Mouse (Mus musculus) left cerebral cortex, adult 11 months (tissue): ENCODE measurements at regions not wholly inside any gene's neighbourhood (a gene's known extent, or its start where the extent isn't known, plus 50 kb on each side); places are given as distances from the start of the nearest gene placed in this dataset.
A peak's percentile ranks its signal among the peaks of the same experiment; 100 is the strongest.
"Not testable (repeated sequence)": the region's sequence is repeated elsewhere in the genome, so short reads cannot be mapped to it uniquely, and the experiment has no call there.

Source experiments
- DNase-seq: peaks from one replicate; pipeline ENCODE4 v3.0.0; 2022; ENCODE audit warnings: low spot score

GRCm38 (mm10) chr8:89541231-89541630 lies 497.3 kb upstream of the Sall1 start:
- no peak for DNase-seq

GRCm38 (mm10) chr8:89534605-89535004 lies 490.6 kb upstream of the Sall1 start:
- no peak for DNase-seq

- no peak for DNase-seq
Measured at GRCm38 (mm10) chr8:89525041-89525440, 481.1 kb upstream of the Sall1 start.

GRCm38 (mm10) chr8:89523336-89523735 lies 479.4 kb upstream of the Sall1 start:
- no peak for DNase-seq

GRCm38 (mm10) chr8:89516602-89517001 lies 472.6 kb upstream of the Sall1 start:
- no peak for DNase-seq

- DNase-seq = peak; percentile 10
Measured at GRCm38 (mm10) chr8:89514270-89514669, 470.3 kb upstream of the Sall1 start.

GRCm38 (mm10) chr8:89507639-89508038 lies 463.7 kb upstream of the Sall1 start:
- DNase-seq = no peak

- DNase-seq = no peak
Measured at GRCm38 (mm10) chr8:89503545-89504234, 459.7 kb upstream of the Sall1 start.

- DNase-seq = no peak
Measured at GRCm38 (mm10) chr8:89503030-89503429, 459.1 kb upstream of the Sall1 start.

GRCm38 (mm10) chr8:89501756-89502155 lies 457.8 kb upstream of the Sall1 start:
- DNase-seq = no peak

- no peak for DNase-seq
Measured at GRCm38 (mm10) chr8:89499831-89500230, 455.9 kb upstream of the Sall1 start.

- no peak for DNase-seq
Measured at GRCm38 (mm10) chr8:89498088-89498695, 454.2 kb upstream of the Sall1 start.

- DNase-seq = no peak
Measured at GRCm38 (mm10) chr8:89492336-89492735, 448.4 kb upstream of the Sall1 start.

GRCm38 (mm10) chr8:89482481-89482880 lies 438.5 kb upstream of the Sall1 start:
- DNase-seq = not testable (repeated sequence)

- DNase-seq = no peak
Measured at GRCm38 (mm10) chr8:89476930-89477329, 433.0 kb upstream of the Sall1 start.

- DNase-seq = no peak
Measured at GRCm38 (mm10) chr8:89471116-89471515, 427.2 kb upstream of the Sall1 start.

GRCm38 (mm10) chr8:89468782-89469220 lies 424.8 kb upstream of the Sall1 start:
- DNase-seq = no peak

GRCm38 (mm10) chr8:89465211-89465753 lies 421.3 kb upstream of the Sall1 start:
- DNase-seq = no peak

GRCm38 (mm10) chr8:89456517-89456916 lies 412.6 kb upstream of the Sall1 start:
- no peak for DNase-seq

GRCm38 (mm10) chr8:89455731-89456130 lies 411.8 kb upstream of the Sall1 start:
- no peak for DNase-seq

- no peak for DNase-seq
Measured at GRCm38 (mm10) chr8:89454197-89454596, 410.2 kb upstream of the Sall1 start.

GRCm38 (mm10) chr8:89453724-89454123 lies 409.8 kb upstream of the Sall1 start:
- DNase-seq = no peak

- DNase-seq = no peak
Measured at GRCm38 (mm10) chr8:89444466-89444865, 400.5 kb upstream of the Sall1 start.

GRCm38 (mm10) chr8:89439304-89439703 lies 395.3 kb upstream of the Sall1 start:
- no peak for DNase-seq
